Mouse (Mus musculus): ENCODE results near the gene Runx2.
A peak's percentile ranks its signal among the peaks of the same experiment; 100 is the strongest.

Gene Runx2

GRCm38 (mm10) chr17:44714116-44714515 lies 100.5 kb downstream of the Runx2 start:
- peak; percentile 41 for DNase-seq (ENCODE audit: low read depth, low spot score)

- DNase-seq (ENCODE audit: low read depth, low spot score), result peak; percentile 42
Observed at GRCm38 (mm10) chr17:44713404-44713803, 101.2 kb downstream of the Runx2 start.

GRCm38 (mm10) chr17:44709516-44710252 lies 104.9 kb downstream of the Runx2 start:
- no peak for DNase-seq (ENCODE audit: low read depth, low spot score)

- DNase-seq (ENCODE audit: low read depth, low spot score), result no peak
Observed at GRCm38 (mm10) chr17:44707956-44708355, 106.6 kb downstream of the Runx2 start.

GRCm38 (mm10) chr17:44706531-44706930 lies 108.1 kb downstream of the Runx2 start:
- no peak for DNase-seq (ENCODE audit: low read depth, low spot score)

GRCm38 (mm10) chr17:44702506-44703298 lies 111.9 kb downstream of the Runx2 start:
- DNase-seq (ENCODE audit: low read depth, low spot score), result peak; percentile 75

GRCm38 (mm10) chr17:44701531-44701930 lies 113.1 kb downstream of the Runx2 start:
- no peak for DNase-seq (ENCODE audit: low read depth, low spot score)

- no peak for DNase-seq (ENCODE audit: low read depth, low spot score)
Observed at GRCm38 (mm10) chr17:44700326-44700725, 114.3 kb downstream of the Runx2 start.

- no peak for DNase-seq (ENCODE audit: low read depth, low spot score)
Observed at GRCm38 (mm10) chr17:44697053-44697452, 117.5 kb downstream of the Runx2 start.

- no peak for DNase-seq (ENCODE audit: low read depth, low spot score)
Observed at GRCm38 (mm10) chr17:44693552-44693951, 121.0 kb downstream of the Runx2 start.

- no peak for DNase-seq (ENCODE audit: low read depth, low spot score)
Observed at GRCm38 (mm10) chr17:44691517-44691916, 123.1 kb downstream of the Runx2 start.

GRCm38 (mm10) chr17:44690410-44691035 lies 124.1 kb downstream of the Runx2 start:
- DNase-seq (ENCODE audit: low read depth, low spot score), result peak; percentile 75

- no peak for DNase-seq (ENCODE audit: low read depth, low spot score)
Observed at GRCm38 (mm10) chr17:44688306-44688705, 126.3 kb downstream of the Runx2 start.

GRCm38 (mm10) chr17:44685514-44685913 lies 129.1 kb downstream of the Runx2 start:
- no peak for DNase-seq (ENCODE audit: low read depth, low spot score)

- no peak for DNase-seq (ENCODE audit: low read depth, low spot score)
Observed at GRCm38 (mm10) chr17:44683026-44683425, 131.6 kb downstream of the Runx2 start.

- DNase-seq (ENCODE audit: low read depth, low spot score), result no peak
Observed at GRCm38 (mm10) chr17:44677782-44678181, 136.8 kb downstream of the Runx2 start.

- DNase-seq (ENCODE audit: low read depth, low spot score), result peak; percentile 73
Observed at GRCm38 (mm10) chr17:44672806-44673205, 141.8 kb downstream of the Runx2 start.

GRCm38 (mm10) chr17:44671946-44672692 lies 142.5 kb downstream of the Runx2 start:
- DNase-seq (ENCODE audit: low read depth, low spot score), result no peak

GRCm38 (mm10) chr17:44669985-44670384 lies 144.6 kb downstream of the Runx2 start:
- no peak for DNase-seq (ENCODE audit: low read depth, low spot score)

- no peak for DNase-seq (ENCODE audit: low read depth, low spot score)
Observed at GRCm38 (mm10) chr17:44667346-44667745, 147.3 kb downstream of the Runx2 start.

- DNase-seq (ENCODE audit: low read depth, low spot score), result peak; percentile 14
Observed at GRCm38 (mm10) chr17:44663872-44664271, 150.7 kb downstream of the Runx2 start.

- DNase-seq (ENCODE audit: low read depth, low spot score), result no peak
Observed at GRCm38 (mm10) chr17:44663208-44663607, 151.4 kb downstream of the Runx2 start.

All from CD4-positive, CD25-positive, alpha-beta regulatory T cell, adult 2 months (primary cell).